Mouse (Mus musculus) liver (tissue): ENCODE results near the gene Ccdc173.
"Not testable (repeated sequence)": the region's sequence is repeated elsewhere in the genome, so short reads cannot be mapped to it uniquely, and the experiment has no call there.

Experiments used
- DNase-seq: peaks from one replicate; pipeline ENCODE4 v3.0.0-alpha.2; 2020; ENCODE audit warnings: mixed read lengths

Gene Ccdc173

DNA sequence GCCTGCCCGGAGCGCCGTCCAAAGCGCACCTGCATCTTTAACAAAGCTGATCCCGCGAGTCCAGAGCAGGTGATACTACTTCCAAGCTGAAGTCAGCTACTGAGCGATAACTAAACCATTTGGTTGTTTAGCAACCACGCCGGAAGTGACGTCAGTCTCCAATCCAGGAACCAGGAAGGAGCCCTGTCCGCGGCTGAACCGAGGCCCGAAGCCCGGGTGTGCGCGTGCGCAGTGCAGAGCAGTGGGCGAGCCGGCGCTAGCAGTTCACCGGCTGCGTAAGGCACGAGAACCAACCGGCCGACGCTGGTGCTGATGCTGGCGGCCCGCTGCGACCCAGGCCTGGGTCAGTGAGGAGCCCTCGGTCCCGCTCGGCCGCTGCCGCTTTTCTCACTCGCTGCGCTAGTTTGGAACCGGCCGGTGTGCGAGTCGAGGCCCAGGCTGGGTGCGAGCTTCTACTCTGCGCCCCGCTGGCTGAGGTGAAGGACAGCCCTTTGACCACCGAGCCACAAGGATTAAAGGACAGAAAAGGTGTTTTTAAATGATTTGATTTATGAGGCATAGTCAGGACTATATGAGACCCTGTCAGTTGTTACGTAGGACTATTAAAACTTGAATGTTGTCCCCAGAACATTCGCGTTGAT lies at the start of gene Ccdc173, which contains the start of gene Phospho2:
Gene Ccdc173, minus strand, starts transcription at position 147 of the 641 bp plus-strand sequence.
Gene Phospho2, plus strand, starts transcription at position 195 of the 641 bp plus-strand sequence.
- DNase-seq, result peak; percentile 99

DNA sequence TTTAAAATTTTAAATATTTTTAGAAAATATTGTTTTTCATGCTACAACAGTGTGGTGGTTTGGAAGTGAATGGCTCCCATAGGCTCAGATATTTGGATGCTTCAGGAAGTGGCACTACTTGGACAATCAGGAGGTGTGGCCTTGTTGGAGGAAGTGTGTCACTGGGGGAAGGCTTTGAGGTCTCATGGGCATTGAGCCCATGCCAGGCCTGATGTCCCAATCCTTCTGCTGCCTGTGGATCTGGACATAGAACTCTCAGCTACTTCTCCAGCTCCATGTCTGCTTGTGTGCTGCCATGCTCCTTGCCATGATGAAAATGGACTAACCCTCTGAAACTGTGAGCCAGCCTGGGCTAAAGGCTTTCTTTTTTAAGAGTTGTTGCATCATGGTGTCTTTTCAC lies 49.3 kb upstream of the Ccdc173 start:
- DNase-seq, result no peak

DNA sequence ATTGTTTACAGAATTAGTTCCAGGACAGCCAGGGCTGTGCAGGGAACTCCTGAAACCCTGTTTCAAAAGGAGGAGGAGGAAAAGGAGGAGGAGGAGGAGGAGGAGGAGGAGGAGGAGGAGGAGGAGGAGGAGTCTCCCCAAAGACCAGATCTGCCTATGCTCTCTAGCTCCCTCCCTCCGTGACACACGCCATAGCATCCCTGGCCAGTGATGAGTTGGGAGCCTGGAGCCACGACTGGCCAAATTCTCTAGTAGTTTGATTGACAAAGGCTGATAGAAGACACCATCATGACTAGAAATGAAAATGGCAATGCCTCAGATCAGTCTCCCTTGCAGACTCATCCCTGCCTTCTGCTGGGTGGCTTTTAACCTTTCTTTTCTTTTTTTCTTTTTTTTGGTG lies 48.6 kb upstream of the Ccdc173 start:
- DNase-seq, result peak; percentile 36

GRCm38 (mm10) chr2:69837244-69837967 lies 48.0 kb upstream of the Ccdc173 start:
- DNase-seq, result no peak

- DNase-seq, result no peak
These were observed 40.7 kb upstream of the Ccdc173 start for GRCm38 (mm10) chr2:69830116-69830515.

DNA sequence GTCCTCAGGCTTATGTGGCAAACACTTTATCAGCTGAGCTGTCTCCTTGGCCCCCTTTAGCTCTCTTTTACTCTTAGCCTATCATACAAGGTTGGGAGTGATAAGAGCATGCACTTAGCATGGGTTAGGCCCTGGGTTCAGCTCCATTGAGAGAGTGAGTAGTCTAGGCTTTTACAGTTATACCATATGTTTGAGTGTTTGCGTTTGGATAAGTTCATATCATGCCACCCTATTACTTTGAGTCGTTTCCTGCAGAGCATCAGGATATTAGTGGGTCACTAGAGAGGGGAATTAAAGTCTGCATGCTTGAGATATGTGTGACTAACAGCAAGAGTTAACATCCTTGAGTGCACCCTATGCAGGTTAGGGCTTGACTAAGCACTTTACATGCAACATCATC lies 40.3 kb upstream of the Ccdc173 start:
- no peak for DNase-seq

- no peak for DNase-seq
These were observed 38.7 kb upstream of the Ccdc173 start for GRCm38 (mm10) chr2:69828031-69828430.

- no peak for DNase-seq
These were observed 37.0 kb upstream of the Ccdc173 start for GRCm38 (mm10) chr2:69826380-69826779.

GRCm38 (mm10) chr2:69825898-69826297 lies 36.5 kb upstream of the Ccdc173 start:
- no peak for DNase-seq

GRCm38 (mm10) chr2:69823129-69823677 lies 33.8 kb upstream of the Ccdc173 start:
- peak; percentile 67 for DNase-seq

DNA sequence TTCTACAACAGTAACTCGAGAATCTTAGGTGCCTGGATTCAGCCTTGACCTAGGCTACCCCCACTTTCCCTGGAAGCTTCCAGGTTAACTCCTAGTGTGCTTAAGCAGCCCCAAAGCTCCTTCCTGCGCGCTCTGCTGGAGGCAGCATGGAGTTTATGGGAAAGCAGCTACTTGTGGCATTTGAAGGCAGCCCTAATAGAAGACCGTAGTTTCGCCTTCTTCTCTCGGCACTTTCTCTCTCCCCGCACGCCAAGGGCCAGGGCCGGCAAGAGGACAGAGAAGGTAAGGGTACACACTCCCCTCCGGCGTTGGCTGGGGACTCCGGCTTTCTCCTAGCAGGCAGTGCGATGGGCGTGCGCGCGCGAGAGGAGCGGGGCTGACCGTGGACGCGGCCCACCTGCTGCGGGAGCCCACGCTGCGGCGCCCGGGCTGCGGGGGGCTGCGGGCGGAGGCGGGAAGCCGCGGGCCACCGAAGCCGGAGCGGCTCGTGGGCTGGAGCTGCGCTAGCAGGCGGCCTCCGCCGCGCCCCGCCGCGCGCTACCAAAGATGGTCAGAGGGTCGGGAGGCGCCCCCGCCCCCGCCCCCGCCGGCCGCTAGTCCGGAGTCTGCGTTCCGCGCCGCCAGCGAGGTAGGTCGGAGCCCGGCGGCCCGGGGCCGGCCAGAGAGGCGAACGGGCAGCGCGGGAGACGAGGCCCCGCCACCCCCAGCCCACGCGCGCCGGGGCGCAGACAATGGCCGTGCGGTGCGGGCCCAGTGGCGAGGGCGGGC lies 33.2 kb upstream of the Ccdc173 start:
- DNase-seq, result peak; percentile 57

- DNase-seq, result peak; percentile 63
These were observed 32.3 kb upstream of the Ccdc173 start, which contains the start of gene Klhl23 for GRCm38 (mm10) chr2:69821711-69822110. Klhl23 (plus strand) TSS chr2:69821944.

GRCm38 (mm10) chr2:69820201-69820600 lies 30.8 kb upstream of the Ccdc173 start:
- no peak for DNase-seq

GRCm38 (mm10) chr2:69818350-69819085 lies 29.1 kb upstream of the Ccdc173 start:
- peak; percentile 65 for DNase-seq

DNA sequence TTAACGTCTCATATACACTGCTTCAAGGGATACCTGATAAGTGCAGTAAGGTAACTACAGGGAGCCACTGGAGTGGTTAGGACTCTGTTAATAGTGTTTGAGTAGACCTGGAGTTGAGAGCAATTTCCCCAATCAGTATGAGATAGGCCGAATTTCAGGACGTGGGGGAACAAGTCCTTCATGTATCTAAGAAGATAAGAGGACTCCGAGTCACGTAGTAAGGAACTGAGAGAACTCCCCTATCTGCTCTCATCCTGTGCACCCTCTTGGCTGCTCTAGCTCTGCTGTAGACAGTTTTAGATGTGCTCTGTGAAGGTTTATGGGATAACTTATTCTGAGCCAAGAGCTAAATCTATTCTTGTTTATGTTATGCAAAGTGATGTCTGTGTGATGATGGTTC lies 27.2 kb upstream of the Ccdc173 start:
- DNase-seq, result peak; percentile 41

DNA sequence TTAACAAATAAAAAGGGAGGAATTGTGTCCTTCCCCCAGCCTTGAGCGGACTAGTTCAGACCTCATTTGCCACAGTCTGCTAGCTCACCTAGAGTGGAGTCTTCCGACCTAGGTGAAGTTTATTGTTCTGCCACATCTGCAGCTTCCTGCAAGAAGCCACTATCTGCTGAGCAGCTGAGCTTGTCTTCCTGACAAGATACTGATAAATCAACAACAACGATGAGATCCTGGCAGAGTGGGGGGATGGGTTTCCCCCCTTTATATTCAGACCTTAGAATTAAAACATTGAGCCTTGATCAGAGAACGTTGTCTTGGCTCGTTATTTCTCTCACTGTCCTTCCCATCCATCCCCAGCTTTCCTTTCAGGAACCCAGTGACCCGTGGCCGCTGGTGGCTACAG lies 22.0 kb upstream of the Ccdc173 start:
- not testable (repeated sequence) for DNase-seq

DNA sequence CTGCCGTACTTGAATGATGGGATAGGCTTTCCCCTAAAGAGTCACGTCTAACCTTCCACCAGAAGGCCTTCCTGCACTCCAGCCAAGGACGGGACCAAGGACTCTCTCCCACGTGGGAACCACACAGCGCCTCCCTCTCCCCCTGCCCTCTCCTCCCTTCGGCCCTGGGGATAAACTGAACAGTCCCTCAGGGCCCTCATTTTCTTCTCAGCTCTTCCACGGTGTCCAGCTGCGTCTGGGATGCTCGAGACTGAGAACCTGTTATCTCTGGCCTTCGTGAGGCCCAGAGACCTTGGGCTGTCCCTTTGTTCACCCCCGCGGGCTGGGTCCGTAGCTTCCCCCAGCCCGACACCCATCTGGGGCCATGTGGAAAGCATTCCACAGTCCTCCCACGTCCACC lies 20.8 kb upstream of the Ccdc173 start:
- DNase-seq, result no peak

GRCm38 (mm10) chr2:69804663-69805062 lies 15.3 kb upstream of the Ccdc173 start:
- DNase-seq, result not testable (repeated sequence)

DNA sequence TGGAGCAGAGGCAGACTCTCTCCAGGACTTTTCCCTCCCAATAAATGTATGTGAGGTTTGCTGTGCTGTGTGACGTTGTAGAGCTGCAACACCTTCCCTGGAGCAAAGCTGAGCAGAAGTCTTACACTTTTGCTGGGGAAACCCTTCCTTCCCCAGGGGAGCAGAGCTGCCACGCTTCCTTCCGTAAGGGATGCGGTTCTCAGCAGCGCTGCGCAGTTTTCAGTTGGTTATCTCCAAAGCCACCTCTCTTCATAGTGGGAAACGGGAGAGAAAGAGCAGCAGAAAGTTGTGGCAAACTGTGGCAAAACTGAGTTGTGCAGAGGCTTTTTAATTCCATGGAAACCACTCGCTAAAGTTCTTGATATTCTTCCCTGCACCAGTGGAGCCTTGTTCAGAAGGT lies 14.4 kb upstream of the Ccdc173 start:
- no peak for DNase-seq

GRCm38 (mm10) chr2:69802911-69803312 lies 13.5 kb upstream of the Ccdc173 start:
- DNase-seq, result peak; percentile 84

DNA sequence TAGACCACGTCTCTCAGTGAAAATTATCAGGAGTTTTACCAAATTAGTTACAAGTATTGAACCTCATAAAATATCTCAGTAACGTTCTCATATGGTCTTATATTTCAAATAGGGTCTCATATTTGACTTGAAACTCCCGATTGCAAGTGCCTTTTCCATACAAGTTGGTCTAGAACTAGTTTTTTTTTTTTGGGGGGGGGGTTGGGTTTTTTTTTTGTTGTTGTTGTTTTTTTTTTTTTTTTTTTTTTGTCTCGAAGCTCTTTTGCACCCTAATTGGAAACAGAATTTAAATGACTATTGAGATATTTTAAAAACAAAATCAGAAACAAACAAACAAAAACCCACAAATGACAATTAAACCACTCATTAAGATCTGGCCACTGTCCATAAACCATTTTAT lies 1.3 kb upstream of the Ccdc173 start:
- DNase-seq, result no peak

GRCm38 (mm10) chr2:69790285-69790684 lies 910 bp upstream of the Ccdc173 start:
- DNase-seq, result peak; percentile 91
